Mouse (Mus musculus): ENCODE results near the gene Slamf9. TPM values are rescaled to one million over a fixed set of nuclear protein-coding genes. Genes with fewer than 3 reads are reported as not detected.

Slamf9 gene
- total RNA-seq, 2 experiments from 2014 or later, result 0.26 TPM; not detected in 1

Other genes with a start within 250 kb of the Slamf9 start
- gene Atp1a4, start 216.9 kb upstream of the Slamf9 start, total RNA-seq (2021), result under 1 TPM in 1 of 2 experiments, not detected in 1; 0.58 TPM
- 100 to 1,000 TPM; 157 to 165 TPM for gene Igsf8, start 213.7 kb upstream of the Slamf9 start, total RNA-seq (2021)
- 100 to 1,000 TPM; 211 to 226 TPM for gene Atp1a2, start 177.3 kb upstream of the Slamf9 start, total RNA-seq (2021)
- gene Kcnj9, start 146.0 kb upstream of the Slamf9 start, total RNA-seq (2021), result 10 to 100 TPM; 23.5 to 27.4 TPM
- gene Kcnj10, start 134.1 kb upstream of the Slamf9 start, total RNA-seq (2021), result 10 to 100 TPM; 20.4 to 21.3 TPM
- 10 to 100 TPM; 11.1 TPM for gene Pigm, start 98.8 kb upstream of the Slamf9 start, total RNA-seq (2021)
- 10 to 100 TPM; 57.2 to 67.9 TPM for gene Igsf9, start 6.4 kb downstream of the Slamf9 start, total RNA-seq (2021)
- gene Tagln2, start 24.7 kb downstream of the Slamf9 start, total RNA-seq (2021), result 10 to 100 TPM; 22.8 to 29.5 TPM
- 1 to 10 TPM; 2.3 to 2.5 TPM for gene Cfap45, start 45.4 kb downstream of the Slamf9 start, total RNA-seq (2021)
- not detected for gene Vsig8, start 80.6 kb downstream of the Slamf9 start, total RNA-seq (2021)
- gene Slamf8, start 115.2 kb downstream of the Slamf9 start, total RNA-seq (2021), result not detected
- gene Fcrl6, start 127.2 kb downstream of the Slamf9 start, total RNA-seq (2021), result not detected
- 1 to 10 TPM; 5.8 to 6.9 TPM for gene Dusp23, start 157.6 kb downstream of the Slamf9 start, total RNA-seq (2021)
- gene Crp, start 222.7 kb downstream of the Slamf9 start, total RNA-seq (2021), result not detected

Measured in left cerebral cortex, postnatal 4 days (tissue).